ENCODE assay signal across 23 mouse cellular contexts in the genomic region with DNA sequence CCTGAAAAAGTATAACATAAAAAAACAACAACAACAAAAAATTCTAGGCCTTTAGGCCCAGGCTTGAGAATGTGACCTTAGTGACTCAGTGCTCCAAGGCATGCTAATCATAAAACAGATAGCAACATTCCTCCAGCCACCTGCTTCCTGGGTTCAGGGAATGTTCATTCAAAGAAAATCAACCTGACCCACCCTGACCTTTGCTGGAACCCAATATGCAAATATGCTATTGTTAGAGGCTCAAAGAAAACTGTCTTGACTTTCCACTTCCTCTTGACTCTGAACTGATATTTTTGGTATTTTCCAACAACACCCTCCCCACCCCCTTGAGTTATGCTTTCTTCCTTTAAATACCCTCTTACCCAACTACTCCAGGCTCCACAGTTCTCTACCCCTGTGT.
"Had no signal": no experiment of that assay in that cellular context is flagged by ENCODE, and none has a peak within 500 bp of the region (broad histone marks: within the 10 kb centered on the region; RNA-seq: fewer than 3 reads in every experiment).

No protein-coding gene starts in this region.

- H3K27ac ChIP-seq: heart, embryonic 10.5 days; hindbrain, embryonic 13.5 days; hindbrain, embryonic 15.5 days; hindbrain, postnatal 0 days; kidney, embryonic 15.5 days; kidney, postnatal 0 days; limb, embryonic 13.5 days; limb, embryonic 15.5 days; liver, embryonic 12.5 days; liver, embryonic 14.5 days had no signal

- ATAC-seq: hindbrain, postnatal 0 days; intestine, embryonic 16.5 days; liver, embryonic 12.5 days had no signal

- H3K4me3 ChIP-seq: heart, embryonic 10.5 days; heart, embryonic 12.5 days; hindbrain, embryonic 13.5 days; hindbrain, embryonic 15.5 days; kidney, embryonic 15.5 days; limb, embryonic 13.5 days; limb, embryonic 15.5 days; liver, embryonic 12.5 days had no signal

- H3K36me3 ChIP-seq: heart, embryonic 10.5 days; heart, embryonic 12.5 days; hindbrain, embryonic 13.5 days; hindbrain, embryonic 15.5 days; kidney, embryonic 15.5 days; limb, embryonic 13.5 days; limb, embryonic 15.5 days; liver, embryonic 12.5 days had no signal

- DNase-seq: gastrocnemius, postnatal 25 days; heart, adult 18-20 months; heart, postnatal 10 days; kidney, adult 11 months; kidney, adult 2 months; kidney, adult 9 months; kidney, postnatal 14 days; kidney, postnatal 36 days; layer of hippocampus, adult 9-11 months; layer of hippocampus, postnatal 36 days; left cerebral cortex, postnatal 4 days had no signal

- H3K9ac ChIP-seq: heart, embryonic 12.5 days; hindbrain, embryonic 13.5 days; hindbrain, embryonic 15.5 days; kidney, embryonic 15.5 days; limb, embryonic 13.5 days; limb, embryonic 15.5 days; liver, embryonic 12.5 days; liver, embryonic 14.5 days had no signal

- H3K4me1 ChIP-seq: heart, embryonic 10.5 days; heart, embryonic 12.5 days; hindbrain, embryonic 13.5 days; hindbrain, embryonic 15.5 days; kidney, embryonic 15.5 days; limb, embryonic 13.5 days; limb, embryonic 15.5 days; liver, embryonic 12.5 days had no signal

- H3K27me3 ChIP-seq: heart, embryonic 12.5 days; hindbrain, embryonic 13.5 days; hindbrain, embryonic 15.5 days; kidney, embryonic 15.5 days; limb, embryonic 13.5 days; limb, embryonic 15.5 days; liver, embryonic 12.5 days had no signal

- H3K9me3 ChIP-seq: heart, embryonic 10.5 days; heart, embryonic 12.5 days; hindbrain, embryonic 13.5 days; hindbrain, embryonic 15.5 days; kidney, embryonic 15.5 days; limb, embryonic 13.5 days; limb, embryonic 15.5 days; liver, embryonic 12.5 days had no signal
